Mouse (Mus musculus) T-cell, adult 2 months (primary cell): Measurements from ENCODE around the gene Cnst.

Experiments
- DNase-seq: peaks from one replicate; pipeline ENCODE4 v3.0.0; 2022; ENCODE audit warnings: low spot score

Gene Cnst

GRCm38 (mm10) chr1:179592972-179593371 lies 46.8 kb downstream of the Cnst start:
- no peak for DNase-seq

- DNase-seq = no peak
Measured at GRCm38 (mm10) chr1:179598386-179598785, 52.2 kb downstream of the Cnst start.

GRCm38 (mm10) chr1:179604526-179604925 lies 58.4 kb downstream of the Cnst start:
- no peak for DNase-seq

GRCm38 (mm10) chr1:179606004-179606723 lies 60.0 kb downstream of the Cnst start:
- no peak for DNase-seq

- no peak for DNase-seq
Measured at GRCm38 (mm10) chr1:179608521-179608920, 62.4 kb downstream of the Cnst start.

GRCm38 (mm10) chr1:179609724-179610505 lies 63.7 kb downstream of the Cnst start:
- DNase-seq = no peak

- no peak for DNase-seq
Measured at GRCm38 (mm10) chr1:179611182-179611581, 65.0 kb downstream of the Cnst start.

GRCm38 (mm10) chr1:179612418-179612817 lies 66.2 kb downstream of the Cnst start:
- no peak for DNase-seq

GRCm38 (mm10) chr1:179612986-179613505 lies 66.9 kb downstream of the Cnst start:
- no peak for DNase-seq

GRCm38 (mm10) chr1:179617426-179617825 lies 71.3 kb downstream of the Cnst start:
- DNase-seq = no peak

- DNase-seq = no peak
Measured at GRCm38 (mm10) chr1:179622665-179623064, 76.5 kb downstream of the Cnst start.

GRCm38 (mm10) chr1:179623657-179624056 lies 77.5 kb downstream of the Cnst start:
- DNase-seq = peak; percentile 36

GRCm38 (mm10) chr1:179624354-179624753 lies 78.2 kb downstream of the Cnst start:
- peak; percentile 40 for DNase-seq

GRCm38 (mm10) chr1:179627855-179628254 lies 81.7 kb downstream of the Cnst start:
- no peak for DNase-seq

GRCm38 (mm10) chr1:179628438-179629106 lies 82.4 kb downstream of the Cnst start:
- no peak for DNase-seq

- DNase-seq = no peak
Measured at GRCm38 (mm10) chr1:179629276-179629675, 83.1 kb downstream of the Cnst start.

GRCm38 (mm10) chr1:179632746-179633413 lies 86.7 kb downstream of the Cnst start:
- DNase-seq = no peak

- DNase-seq = peak; percentile 8
Measured at GRCm38 (mm10) chr1:179633414-179633752, 87.2 kb downstream of the Cnst start.

GRCm38 (mm10) chr1:179634159-179634558 lies 88.0 kb downstream of the Cnst start:
- DNase-seq = no peak

GRCm38 (mm10) chr1:179642726-179643125 lies 96.6 kb downstream of the Cnst start:
- no peak for DNase-seq

- DNase-seq = no peak
Measured at GRCm38 (mm10) chr1:179644151-179644550, 98.0 kb downstream of the Cnst start.
